9 mouse cellular contexts compared by ENCODE assay signal in the genomic region with DNA sequence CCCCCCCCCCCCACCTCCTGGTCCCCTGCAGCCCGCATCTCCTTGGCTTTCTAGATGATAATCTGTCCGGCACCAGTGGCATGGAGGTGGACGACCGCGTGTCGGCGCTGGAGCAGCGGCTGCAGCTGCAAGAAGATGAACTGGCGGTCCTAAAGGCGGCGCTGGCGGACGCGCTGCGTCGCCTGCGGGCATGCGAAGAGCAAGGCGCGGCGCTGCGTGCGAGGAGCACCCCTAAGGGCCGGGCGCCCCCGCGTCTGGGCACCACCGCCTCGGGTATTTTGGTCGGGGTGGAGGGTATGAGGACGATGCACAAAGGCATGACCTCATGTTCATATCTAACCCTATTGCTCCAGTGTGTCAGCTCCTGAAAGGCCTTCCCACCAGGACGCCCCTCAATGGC. TPM values are rescaled to one million over a fixed set of nuclear protein-coding genes. Genes with fewer than 3 reads are reported as not detected.
A peak's percentile ranks its signal among the peaks of the same experiment; 100 is the strongest.
DNase-seq lines count a peak whose midpoint lies in the region; ATAC-seq and TF ChIP-seq lines count a peak whose summit lies in the region.
"Had no signal": no experiment of that assay in that cellular context is flagged by ENCODE, and none has a peak within 500 bp of the region (broad histone marks: within the 10 kb centered on the region; RNA-seq: fewer than 3 reads in every experiment).

No protein-coding gene starts in this region.

- no peaks in the 10 kb centered on the region for H3K9me3 ChIP-seq in CH12.LX (replicated peaks; ENCODE audit: low read length)
- no peaks in the 10 kb centered on the region for H3K9me3 ChIP-seq in forebrain, embryonic 12.5 days
- no peaks in the 10 kb centered on the region for H3K9me3 ChIP-seq in lung, embryonic 16.5 days (ENCODE audit: control insufficient read depth, low read length)

- peak in 1 of 2 experiments; percentile 99; a peak in 2 of 4 replicates for TF ChIP-seq CTCF in CH12.LX (conservative IDR thresholded peaks at IDR 0.05 in 1 of 2, IDR thresholded peaks at IDR 0.05 in 1 of 2; ENCODE audit: low read depth in 2 of 2, low read length in 2 of 2)

- H3K27me3 ChIP-seq in CH12.LX (replicated peaks), result peaks cover 16% of the 10 kb centered on the region
- H3K27me3 ChIP-seq in forebrain, embryonic 12.5 days, result peaks cover 64% of the 10 kb centered on the region
- peaks cover 47% of the 10 kb centered on the region for H3K27me3 ChIP-seq in lung, embryonic 16.5 days (ENCODE audit: control insufficient read depth, insufficient read depth, low read depth, low read length)

- TF ChIP-seq RAD21 in CH12.LX (IDR thresholded peaks at IDR 0.05; ENCODE audit: low read depth, low read length), result peak; percentile 63

- peak; percentile 82 for DNase-seq in CH12.LX (ENCODE audit: extremely low read depth)
- DNase-seq in adrenal gland, postnatal 36 days, result peak; percentile 84 to 86
- DNase-seq in heart, postnatal 4 days, result peak; percentile 79
- peak; percentile 79 to 87 for DNase-seq in kidney, postnatal 4 days
- DNase-seq in thymus, postnatal 36 days, result peak; percentile 58 to 65

- WGBS in forebrain, embryonic 12.5 days, result under 1% methylated on average over 32 of the region's 32 CpGs
- under 1% methylated on average over 32 of the region's 32 CpGs for WGBS in lung, embryonic 16.5 days

- H3K4me2 ChIP-seq in CH12.LX (ENCODE audit: insufficient read depth, low read depth, poor library complexity, severe bottlenecking), result peak overlapping the region; percentile 76
- H3K4me2 ChIP-seq in forebrain, embryonic 12.5 days, result peak overlapping the region; percentile 49
- H3K4me2 ChIP-seq in lung, embryonic 16.5 days (ENCODE audit: low read depth, low read length), result peak overlapping the region; percentile 16

- in situ Hi-C loops in CH12.LX (cut with MboI; ENCODE audit: low pct_ligation_motif_present, low pct_unique_long_range_greater_than_20kb, low sequenced_read_pairs), result no loop called here

- no peaks in the 10 kb centered on the region for H3K79me2 ChIP-seq in CH12.LX (replicated peaks; ENCODE audit: control insufficient read depth, extremely low read depth, insufficient read depth, poor library complexity, severe bottlenecking)

- H3K36me3 ChIP-seq in CH12.LX (replicated peaks in 1 of 2; ENCODE audit: control insufficient read depth in 1 of 2, insufficient read depth in 1 of 2, low read length in 1 of 2), result peaks cover 9 to 18% of the 10 kb centered on the region in 2 experiments
- H3K36me3 ChIP-seq in forebrain, embryonic 12.5 days (replicated peaks), result 0 out of 2 replicates have a peak, but pooled peaks cover 4% of the 10 kb centered on the region
- H3K36me3 ChIP-seq in lung, embryonic 16.5 days (ENCODE audit: control insufficient read depth, insufficient read depth, low read length), result no peaks in the 10 kb centered on the region

- dilution Hi-C loops in CH12.LX (cut with MboI; ENCODE audit: extremely low pct_ligation_motif_present, extremely low pct_unique_long_range_greater_than_20kb, low sequenced_read_pairs), result no loop called here

- peak overlapping the region; percentile 35 to 62 (median 41) for H3K4me3 ChIP-seq in CH12.LX (replicated peaks in 1 of 3; ENCODE audit: low read depth in 2 of 3, low read length in 2 of 3, poor library complexity in 1 of 3)
- H3K4me3 ChIP-seq in forebrain, embryonic 12.5 days (replicated peaks), result peak overlapping the region; percentile 30
- peak overlapping the region; percentile 7; the same call in 1 of the 2 replicates for H3K4me3 ChIP-seq in lung, embryonic 16.5 days (ENCODE audit: low read length)
- H3K4me3 ChIP-seq: myocyte had no signal

- no peak for TF ChIP-seq EP300 in CH12.LX (IDR thresholded peaks at IDR 0.05; ENCODE audit: low read length)

- peak; percentile 40 for TF ChIP-seq POLR2A in CH12.LX (IDR thresholded peaks at IDR 0.05; ENCODE audit: low read depth, low read length)

- H3K27ac ChIP-seq in CH12.LX (ENCODE audit: insufficient read depth, low read depth), result peak overlapping the region; percentile 17; the same call in 1 of the 2 replicates
- no peak overlapping the region for H3K27ac ChIP-seq in forebrain, embryonic 12.5 days
- no peak overlapping the region for H3K27ac ChIP-seq in lung, embryonic 16.5 days (ENCODE audit: low read length)

- H3K4me1 ChIP-seq in CH12.LX (ENCODE audit: control insufficient read depth in 1 of 2, insufficient read depth in 2 of 2), result peaks cover 13 to 43% of the 10 kb centered on the region in 2 experiments
- peaks cover 57% of the 10 kb centered on the region for H3K4me1 ChIP-seq in forebrain, embryonic 12.5 days
- peaks cover 11% of the 10 kb centered on the region for H3K4me1 ChIP-seq in lung, embryonic 16.5 days (replicated peaks; ENCODE audit: control insufficient read depth, insufficient read depth, low read length)

- no peak for ATAC-seq in forebrain, embryonic 12.5 days (ENCODE audit: low FRiP score)
- ATAC-seq in lung, embryonic 16.5 days (ENCODE audit: low read depth), result 0 out of 2 replicates have a peak, but pooled peaks have one; percentile 18
- ATAC-seq in neutrophil, adult 5-6 weeks (ENCODE audit: extremely low read depth, insufficient number of reproducible peaks, low FRiP score, poor library complexity, severe bottlenecking), result peak; percentile 44; the same call in 1 of the 2 replicates

- peak overlapping the region; percentile 21; the same call in 1 of the 2 replicates for H3K9ac ChIP-seq in CH12.LX (ENCODE audit: insufficient read depth, low read depth)
- H3K9ac ChIP-seq in forebrain, embryonic 12.5 days, result peak overlapping the region; percentile 5
- H3K9ac ChIP-seq in lung, embryonic 16.5 days (ENCODE audit: low read length), result no peak overlapping the region

TF ChIP-seq in CH12.LX, 34 proteins besides CTCF, POLR2A, EP300 and RAD21 (continues in another document):
- TF ChIP-seq USF1 (IDR thresholded peaks at IDR 0.05; ENCODE audit: low read depth, low read length) (no peak), MAX (IDR thresholded peaks at IDR 0.05; ENCODE audit: low read length) (peak; percentile 72; the same call in 1 of the 2 replicates), E2F4 (IDR thresholded peaks at IDR 0.05; ENCODE audit: insufficient replicate concordance, low read depth, low read length) (no peak), HCFC1 (IDR thresholded peaks at IDR 0.05; ENCODE audit: low read depth, low read length) (no peak; the same call in 1 of the 2 replicates), CHD1 (IDR thresholded peaks at IDR 0.05; ENCODE audit: low read depth, low read length) (no peak), GABPA (IDR thresholded peaks at IDR 0.05; ENCODE audit: insufficient replicate concordance, low read depth, low read length) (no peak), ZNF384 (IDR thresholded peaks at IDR 0.05; ENCODE audit: low read depth, low read length) (no peak), MAZ (IDR thresholded peaks at IDR 0.05; ENCODE audit: low read depth, low read length) (0 out of 2 replicates have a peak, but pooled peaks have one; percentile 11), JUND (conservative IDR thresholded peaks at IDR 0.05; ENCODE audit: low read depth, low read length) (no peak), MEF2A (IDR thresholded peaks at IDR 0.05; ENCODE audit: borderline replicate concordance, low read depth, low read length) (peak; percentile 43; the same call in 1 of the 2 replicates)

RNA-seq across cellular contexts. Expression of a gene that starts 3.0 kb away (rescaled TPM):
- total RNA-seq in CH12.LX (2012; rRNA removed) (32.4 and 52.4 TPM in 2 replicates), CH12.LX (2014; rRNA removed) (12.3 and 15.6 TPM in 2 replicates)
- polyA plus RNA-seq in CH12.LX (2012; ENCODE audit: insufficient read length, low read depth), result 29.1 and 30.8 TPM in 2 replicates
- total RNA-seq in adrenal gland, postnatal 36 days (2021), result 10 to 100 TPM; 45.2 to 65.2 TPM
- polyA plus RNA-seq in forebrain, embryonic 12.5 days (2016; fragmentation: Nextera tagmentation; extraction: Ambion mirVana), result 5.8 and 6.5 TPM in 2 replicates
- total RNA-seq in heart, postnatal 4 days (2021), result 10 to 100 TPM; 70.6 to 77.3 TPM
- 11.3 and 12.4 TPM in 2 replicates for polyA plus RNA-seq in lung, embryonic 16.5 days (2015; fragmentation: Nextera tagmentation; extraction: Ambion mirVana)
- total RNA-seq in neutrophil, adult 5-6 weeks (2017), result 9.1 and 13.3 TPM in 2 replicates

RNA-seq across cellular contexts. Expression of a gene that starts 13.2 kb away (rescaled TPM):
- total RNA-seq in CH12.LX (2012; rRNA removed), result 0.04 TPM in 1 of 2 replicates, not detected in the other
- not detected in 2 replicates for total RNA-seq in CH12.LX (2014; rRNA removed)
- 0.11 and 0.12 TPM in 2 replicates for polyA plus RNA-seq in CH12.LX (2012; ENCODE audit: insufficient read length, low read depth)
- under 1 TPM; 0.40 to 0.56 TPM for total RNA-seq in adrenal gland, postnatal 36 days (2021)
- 1.1 and 1.3 TPM in 2 replicates for polyA plus RNA-seq in forebrain, embryonic 12.5 days (2016; fragmentation: Nextera tagmentation; extraction: Ambion mirVana)
- 1 to 10 TPM; 1.3 TPM for total RNA-seq in heart, postnatal 4 days (2021)
- 5.6 and 8.2 TPM in 2 replicates for polyA plus RNA-seq in lung, embryonic 16.5 days (2015; fragmentation: Nextera tagmentation; extraction: Ambion mirVana)
- not detected in 2 replicates for total RNA-seq in neutrophil, adult 5-6 weeks (2017)

RNA-seq across cellular contexts. Expression of a gene that starts 29.7 kb away (rescaled TPM):
- total RNA-seq in CH12.LX (2012; rRNA removed) (348 and 408 TPM in 2 replicates), CH12.LX (2014; rRNA removed) (178 and 213 TPM in 2 replicates)
- 177 and 193 TPM in 2 replicates for polyA plus RNA-seq in CH12.LX (2012; ENCODE audit: insufficient read length, low read depth)
- total RNA-seq in adrenal gland, postnatal 36 days (2021), result 100 to 1,000 TPM in 1 of 2 experiments, 10 to 100 TPM in 1; 96.5 to 105 TPM
- 148 and 153 TPM in 2 replicates for polyA plus RNA-seq in forebrain, embryonic 12.5 days (2016; fragmentation: Nextera tagmentation; extraction: Ambion mirVana)
- total RNA-seq in heart, postnatal 4 days (2021), result 10 to 100 TPM; 95.2 to 99.9 TPM
- polyA plus RNA-seq in lung, embryonic 16.5 days (2015; fragmentation: Nextera tagmentation; extraction: Ambion mirVana), result 135 and 144 TPM in 2 replicates
- total RNA-seq in neutrophil, adult 5-6 weeks (2017), result 26.4 and 33.0 TPM in 2 replicates

RNA-seq across cellular contexts. Expression of a gene that starts 30.1 kb away (rescaled TPM):
- total RNA-seq in CH12.LX (2012; rRNA removed) (9.3 and 9.8 TPM in 2 replicates), CH12.LX (2014; rRNA removed) (5.1 and 5.2 TPM in 2 replicates)
- polyA plus RNA-seq in CH12.LX (2012; ENCODE audit: insufficient read length, low read depth), result 9.2 and 9.6 TPM in 2 replicates
- 10 to 100 TPM; 17.4 to 18.8 TPM for total RNA-seq in adrenal gland, postnatal 36 days (2021)
- 14.4 and 14.7 TPM in 2 replicates for polyA plus RNA-seq in forebrain, embryonic 12.5 days (2016; fragmentation: Nextera tagmentation; extraction: Ambion mirVana)
- total RNA-seq in heart, postnatal 4 days (2021), result 1 to 10 TPM; 6.9 to 7.7 TPM
- 15.4 and 15.7 TPM in 2 replicates for polyA plus RNA-seq in lung, embryonic 16.5 days (2015; fragmentation: Nextera tagmentation; extraction: Ambion mirVana)
- 3.8 and 5.3 TPM in 2 replicates for total RNA-seq in neutrophil, adult 5-6 weeks (2017)

RNA-seq across cellular contexts. Expression of a gene that starts 33.2 kb away (rescaled TPM):
- total RNA-seq in CH12.LX (2012; rRNA removed) (0.04 and 0.08 TPM in 2 replicates), CH12.LX (2014; rRNA removed) (not detected in 2 replicates)
- polyA plus RNA-seq in CH12.LX (2012; ENCODE audit: insufficient read length, low read depth), result 0.14 and 0.31 TPM in 2 replicates
- total RNA-seq in adrenal gland, postnatal 36 days (2021), result 10 to 100 TPM in 1 of 2 experiments, 1 to 10 TPM in 1; 5.9 to 12.9 TPM
- 1.6 and 1.7 TPM in 2 replicates for polyA plus RNA-seq in forebrain, embryonic 12.5 days (2016; fragmentation: Nextera tagmentation; extraction: Ambion mirVana)
- 1 to 10 TPM; 6.7 to 8.1 TPM for total RNA-seq in heart, postnatal 4 days (2021)
- polyA plus RNA-seq in lung, embryonic 16.5 days (2015; fragmentation: Nextera tagmentation; extraction: Ambion mirVana), result 2.1 and 2.6 TPM in 2 replicates
- 0.37 TPM in 1 of 2 replicates, not detected in the other for total RNA-seq in neutrophil, adult 5-6 weeks (2017)

Comparison
In these comparisons a context has a peak if more than half of its experiments do, and no peak if none do; other contexts are left out.
1. H3K4me2 ChIP-seq: peak in every context shown above with its lines; median percentile 76 in CH12.LX; 49 in forebrain, embryonic 12.5 days; 16 in lung, embryonic 16.5 days.